In genomic region chr8:126852184-126852583, GRCm38 (mm10) we compare ENCODE assay signal across 8 mouse cellular contexts.
DNase-seq lines count a peak whose midpoint lies in the region; ATAC-seq lines count a peak whose summit lies in the region.

No protein-coding gene starts in this region.

- intact Hi-C loops in heart, postnatal 25 days (cut with DNase I), result no loop called here

- WGBS in heart, embryonic 13.5 days, result 53% methylated on average over 5 of the region's 5 CpGs
- WGBS in intestine, embryonic 14.5 days, result 56% methylated on average over 5 of the region's 5 CpGs

- DNase-seq in heart, postnatal 25 days (ENCODE audit: low spot score), result no peak
- DNase-seq in adipocyte (ENCODE audit: low spot score), result peak; percentile 84
- DNase-seq in intestine, embryonic 14.5 days (ENCODE audit: low spot score), result no peak
- DNase-seq in lung, postnatal 10 days, result peak; percentile 65
- DNase-seq in cerebellum, postnatal 14 days, result no peak
- no peak for DNase-seq in gastrocnemius, adult 18-20 months (ENCODE audit: low spot score)
- DNase-seq in retina, embryonic 14.5 days (ENCODE audit: low spot score), result no peak

- H3K4me3 ChIP-seq in heart, embryonic 13.5 days, result no peak overlapping the region
- no peak overlapping the region for H3K4me3 ChIP-seq in intestine, embryonic 14.5 days (ENCODE audit: low read depth, low read length)

- peak overlapping the region; percentile 71 for H3K27ac ChIP-seq in heart, embryonic 13.5 days (replicated peaks)
- H3K27ac ChIP-seq in intestine, embryonic 14.5 days (ENCODE audit: low read depth), result peak overlapping the region; percentile 3; the same call in 1 of the 2 replicates

- no peaks in the 10 kb centered on the region for H3K9me3 ChIP-seq in heart, embryonic 13.5 days
- no peaks in the 10 kb centered on the region for H3K9me3 ChIP-seq in intestine, embryonic 14.5 days (ENCODE audit: control insufficient read depth, low read length)

- H3K4me1 ChIP-seq in heart, embryonic 13.5 days, result peaks cover 44% of the 10 kb centered on the region
- H3K4me1 ChIP-seq in intestine, embryonic 14.5 days (replicated peaks; ENCODE audit: control insufficient read depth, insufficient read depth, low read length), result peaks cover 25% of the 10 kb centered on the region

- ATAC-seq in heart, embryonic 13.5 days (ENCODE audit: extremely low read depth, insufficient number of reproducible peaks, low FRiP score, low TSS enrichment), result no peak
- ATAC-seq in intestine, embryonic 14.5 days (replicated peaks; ENCODE audit: low FRiP score, low TSS enrichment, low read depth), result no peak

- H3K4me2 ChIP-seq in heart, embryonic 13.5 days, result no peak overlapping the region
- no peak overlapping the region for H3K4me2 ChIP-seq in intestine, embryonic 14.5 days (ENCODE audit: low read length)

- no peaks in the 10 kb centered on the region for H3K27me3 ChIP-seq in heart, embryonic 13.5 days (replicated peaks)
- no peaks in the 10 kb centered on the region for H3K27me3 ChIP-seq in intestine, embryonic 14.5 days (replicated peaks; ENCODE audit: control insufficient read depth, insufficient read depth, low read length)

- H3K9ac ChIP-seq in heart, embryonic 13.5 days, result no peak overlapping the region
- no peak overlapping the region for H3K9ac ChIP-seq in intestine, embryonic 14.5 days (ENCODE audit: low read length)

- H3K36me3 ChIP-seq in heart, embryonic 13.5 days, result no peaks in the 10 kb centered on the region
- H3K36me3 ChIP-seq in intestine, embryonic 14.5 days (ENCODE audit: control insufficient read depth, insufficient read depth, low read length), result no peaks in the 10 kb centered on the region

Comparison
In these comparisons a context has a peak if more than half of its experiments do, and no peak if none do; other contexts are left out.
1. DNase-seq: peak in adipocyte (single experiment) and lung, postnatal 10 days (single experiment); none in heart, postnatal 25 days (single experiment), intestine, embryonic 14.5 days (single experiment), cerebellum, postnatal 14 days (0 of 2), gastrocnemius, adult 18-20 months (single experiment) and retina, embryonic 14.5 days (single experiment).